Mouse (Mus musculus): Measurements from ENCODE around the gene Mrpl30. TPM values are rescaled to one million over a fixed set of nuclear protein-coding genes. Genes with fewer than 3 reads are reported as not detected.

Mrpl30 gene
- polyA plus RNA-seq, 1 experiment: 125 TPM

DNA sequence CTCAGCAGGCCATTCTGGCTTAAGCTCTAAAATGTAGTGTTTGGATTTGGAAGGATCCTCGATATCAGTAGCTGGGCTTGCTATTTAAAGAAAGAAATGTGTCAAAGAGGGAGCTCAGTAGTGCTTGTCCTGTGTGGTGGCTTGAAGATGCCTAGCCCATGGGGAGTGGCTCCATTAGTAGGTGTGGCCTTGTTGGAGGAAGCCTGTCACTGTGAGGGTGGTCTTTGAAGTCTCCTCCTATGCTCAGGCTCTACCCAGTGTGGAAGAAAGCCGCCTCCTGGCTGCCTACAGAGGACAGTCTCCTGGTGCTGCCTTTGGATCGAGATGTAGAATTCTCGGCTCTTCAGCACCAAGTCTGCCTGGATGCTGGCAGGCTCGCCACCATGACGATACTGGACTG lies 10.0 kb downstream of the Mrpl30 start:
- DNase-seq (ENCODE audit: low spot score): no peak

DNA sequence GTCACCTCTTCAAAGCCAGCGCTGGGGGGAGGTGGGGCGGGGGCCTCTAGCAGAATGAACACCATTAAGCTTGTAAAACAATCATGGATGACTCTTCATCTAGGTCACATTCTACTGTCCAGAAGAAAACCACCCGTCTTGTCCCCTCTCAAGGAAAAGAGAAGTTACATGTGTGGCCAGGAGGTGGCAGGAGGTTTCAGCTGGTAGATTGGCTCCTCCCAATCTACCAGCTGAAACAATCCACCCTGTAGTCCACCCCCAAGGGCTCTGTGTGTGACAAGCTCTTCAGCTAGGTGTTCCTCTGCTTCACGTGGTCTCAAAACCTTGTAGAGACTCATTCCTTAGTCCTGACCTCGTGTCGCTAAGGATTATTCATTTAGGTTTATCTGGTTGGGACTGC lies 12.9 kb downstream of the Mrpl30 start:
- no peak for DNase-seq (ENCODE audit: low spot score)

DNA sequence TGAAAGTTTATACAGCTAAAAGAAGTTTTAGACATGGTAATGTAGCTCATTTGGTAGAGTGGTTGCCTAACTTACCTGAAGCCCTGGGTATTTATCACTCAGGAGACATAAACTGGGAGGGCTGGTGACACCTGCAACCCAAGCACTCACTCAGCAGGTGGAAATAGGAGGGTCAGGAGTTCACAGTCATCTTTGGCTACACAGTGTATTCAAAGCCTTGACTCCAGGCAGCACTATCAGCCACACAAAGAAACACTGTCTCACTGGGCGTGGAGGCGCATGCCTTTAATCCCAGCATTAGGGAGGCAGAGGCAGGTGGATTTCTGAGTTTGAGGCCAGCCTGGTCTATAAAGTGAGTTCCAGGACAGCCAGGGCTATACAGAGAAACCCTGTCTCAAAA lies 22.5 kb downstream of the Mrpl30 start:
- DNase-seq (ENCODE audit: low spot score): no peak

- no peak for DNase-seq (ENCODE audit: low spot score)
Observed at GRCm38 (mm10) chr1:37916393-37916792, 26.1 kb downstream of the Mrpl30 start, which contains the start of gene Lyg2. Lyg2 (minus strand) TSS chr1:37916493.

DNA sequence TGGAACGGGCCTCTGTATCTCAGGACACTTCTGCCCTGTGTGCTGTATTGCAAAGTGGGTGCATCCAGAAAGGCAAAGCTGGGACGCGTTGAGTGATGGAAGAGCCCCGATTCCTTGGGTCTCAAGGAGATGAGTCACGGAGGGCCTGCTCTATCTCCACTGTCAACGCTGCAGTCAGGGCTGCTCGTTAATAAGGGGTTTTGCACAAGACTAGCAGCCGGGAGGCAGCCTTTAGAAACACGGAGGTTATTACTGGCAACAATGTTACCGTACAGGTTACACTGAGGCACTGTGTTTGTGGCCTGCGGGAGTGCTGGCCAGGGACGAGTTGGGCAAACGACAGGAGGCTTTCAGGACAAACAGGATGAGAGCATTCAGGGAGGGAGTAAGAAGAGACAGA lies 27.4 kb downstream of the Mrpl30 start:
- no peak for DNase-seq (ENCODE audit: low spot score)

- no peak for DNase-seq (ENCODE audit: low spot score)
Observed at GRCm38 (mm10) chr1:37918096-37918495, 27.8 kb downstream of the Mrpl30 start.

- DNase-seq (ENCODE audit: low spot score): no peak
Observed at GRCm38 (mm10) chr1:37922536-37922935, 32.3 kb downstream of the Mrpl30 start.

DNA sequence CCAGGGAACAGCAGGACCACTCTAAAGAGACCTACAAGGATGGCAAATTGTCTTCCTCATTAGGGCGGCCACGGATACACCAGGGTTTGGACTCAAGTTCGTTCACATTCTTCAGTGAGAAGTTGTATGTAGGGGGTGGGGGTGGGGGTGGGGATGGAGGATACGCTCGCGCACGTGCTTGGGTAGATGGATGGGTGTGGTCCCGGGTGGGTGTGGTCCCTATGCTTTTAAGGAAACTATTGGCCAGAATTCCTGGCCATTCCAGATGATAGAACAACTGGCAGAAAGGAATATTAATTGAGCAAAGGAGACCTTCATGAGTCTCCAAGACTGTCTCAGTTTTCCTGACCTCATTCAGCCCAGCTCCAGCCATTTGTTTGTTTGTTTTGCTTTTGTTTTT lies 35.7 kb downstream of the Mrpl30 start:
- no peak for DNase-seq (ENCODE audit: low spot score)

DNA sequence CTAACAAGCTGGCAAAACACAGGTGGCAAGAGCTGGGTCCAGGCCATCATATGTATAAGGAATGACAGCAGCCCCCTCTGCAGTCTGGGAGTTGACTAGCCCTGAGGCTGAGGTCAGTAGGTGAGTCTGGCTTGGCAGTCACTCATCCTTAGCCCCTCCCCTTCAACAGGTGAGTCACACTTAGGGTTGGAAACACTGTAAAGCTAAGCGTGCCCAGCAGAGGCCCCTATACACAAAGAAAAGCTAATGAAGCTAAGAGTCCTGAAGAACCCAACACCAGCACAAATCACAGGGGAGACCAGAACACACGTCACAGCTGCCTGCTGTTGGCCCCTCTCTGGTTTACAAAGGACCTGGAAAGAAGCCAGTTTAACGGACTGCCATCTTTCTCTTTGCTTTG lies 41.5 kb downstream of the Mrpl30 start:
- no peak for DNase-seq (ENCODE audit: low spot score)

Other genes starting within 250 kb of the Mrpl30 start
- gene 2010300C02Rik, start 170.4 kb upstream of the Mrpl30 start, polyA plus RNA-seq (2012; rRNA removed): 3.7 and 4.0 TPM in 2 replicates
- 4.6 TPM in 2 replicates for gene Tsga10, start 24.0 kb upstream of the Mrpl30 start, polyA plus RNA-seq (2012; rRNA removed)
- 6.5 and 6.6 TPM in 2 replicates for gene Lipt1, start 18.7 kb upstream of the Mrpl30 start, polyA plus RNA-seq (2012; rRNA removed)
- gene Mitd1, start 66 bp upstream of the Mrpl30 start, polyA plus RNA-seq (2012; rRNA removed): 24.1 and 28.6 TPM in 2 replicates
- gene Lyg2, start 26.0 kb downstream of the Mrpl30 start, polyA plus RNA-seq (2012; rRNA removed): not detected in 2 replicates
- not detected in 2 replicates for gene Lyg1, start 67.3 kb downstream of the Mrpl30 start, polyA plus RNA-seq (2012; rRNA removed)
- gene Txndc9, start 107.4 kb downstream of the Mrpl30 start, polyA plus RNA-seq (2012; rRNA removed): 54.7 and 55.7 TPM in 2 replicates
- 26.0 and 35.1 TPM in 2 replicates for gene Eif5b, start 107.5 kb downstream of the Mrpl30 start, polyA plus RNA-seq (2012; rRNA removed)
- 19.1 and 21.3 TPM in 2 replicates for gene Rev1, start 239.3 kb downstream of the Mrpl30 start, polyA plus RNA-seq (2012; rRNA removed)

Data from urinary bladder, adult 2 months (tissue).